Mouse (Mus musculus) spleen, postnatal 14 days (tissue): ENCODE measurements around the gene Pbx3.

Experiments
- DNase-seq, 2 experiments: peaks; one replicate each; pipeline ENCODE4 v3.0.0; 2021 to 2022; ENCODE audit warnings: low spot score in 2 of 2

Gene Pbx3

DNA sequence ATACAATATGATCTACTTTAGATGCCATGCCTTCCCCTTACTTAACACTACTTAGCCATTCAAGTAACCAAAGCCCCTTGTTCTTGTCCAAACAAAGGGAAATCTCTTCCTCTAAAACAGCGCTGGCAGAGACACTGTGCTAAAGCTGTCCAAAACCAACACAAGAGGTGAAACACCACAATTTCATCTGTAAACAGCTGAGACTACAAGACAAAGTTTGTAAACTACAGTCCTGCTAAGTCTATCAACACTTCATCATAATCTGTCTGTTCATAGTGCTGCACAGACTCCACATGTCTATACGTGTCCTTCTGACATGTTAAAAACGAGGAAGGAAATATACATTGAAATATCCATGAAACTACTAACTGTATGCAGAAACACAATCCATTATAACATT lies 151.5 kb downstream of the Pbx3 start:
- DNase-seq: no peak

GRCm38 (mm10) chr2:34219150-34219549 lies 153.8 kb downstream of the Pbx3 start:
- no peak for DNase-seq

DNA sequence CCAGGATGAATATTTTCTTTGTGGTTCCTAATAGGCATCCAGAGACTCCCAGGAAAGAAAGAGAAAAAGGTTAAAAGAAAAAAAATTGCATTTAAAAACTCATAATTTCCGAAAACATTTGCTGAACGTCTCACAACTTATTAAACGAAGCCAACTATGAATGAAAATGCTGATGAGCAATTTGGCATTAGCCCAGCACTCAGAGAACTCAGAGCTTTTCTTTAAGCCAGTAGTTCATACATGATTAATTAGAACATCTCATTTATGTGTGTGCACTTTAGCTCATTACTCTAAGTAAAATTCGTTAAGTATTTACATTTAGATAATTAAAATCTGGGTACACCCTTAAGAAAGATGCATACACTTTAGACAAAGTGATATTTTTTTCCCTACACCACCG lies 155.3 kb downstream of the Pbx3 start:
- no peak for DNase-seq

DNA sequence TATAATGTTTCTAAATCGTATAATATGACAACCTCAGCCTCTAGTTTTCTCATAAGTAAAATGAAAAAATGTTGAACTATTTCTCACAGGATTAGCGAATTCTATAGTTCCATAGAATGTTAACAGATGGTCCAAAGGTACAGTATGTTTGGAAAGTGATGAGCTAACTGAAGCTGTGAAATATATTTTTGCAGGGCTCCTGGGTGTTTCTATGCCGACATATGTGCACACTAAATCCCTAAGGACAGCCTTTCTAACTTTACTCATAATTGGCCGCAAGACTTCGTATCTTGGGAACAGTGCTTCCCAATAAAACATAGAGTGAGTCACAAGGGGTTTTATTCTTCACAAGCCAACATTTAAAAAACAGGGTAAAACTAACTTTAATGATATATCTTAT lies 157.4 kb downstream of the Pbx3 start:
- DNase-seq: no peak

DNA sequence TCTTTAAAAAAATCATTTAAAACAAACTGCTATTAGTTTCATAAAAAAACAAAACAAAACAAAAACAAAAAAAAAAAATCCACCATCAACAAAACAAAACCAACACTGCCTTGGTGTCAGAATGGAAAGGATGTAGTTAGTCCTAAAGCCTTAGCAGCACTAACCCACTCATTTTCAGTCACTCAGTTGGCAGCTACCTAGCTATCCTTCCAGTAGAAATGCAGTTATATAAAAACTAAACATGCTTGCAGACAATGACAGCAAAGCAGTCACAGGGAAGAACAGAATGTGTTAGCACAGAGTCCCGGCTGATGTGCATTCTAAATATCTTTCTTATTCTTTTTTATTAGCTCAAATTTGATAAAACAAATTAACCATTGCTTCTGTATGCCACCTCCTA lies 160.5 kb downstream of the Pbx3 start:
- no peak for DNase-seq

GRCm38 (mm10) chr2:34204797-34205196 lies 168.1 kb downstream of the Pbx3 start:
- DNase-seq: no peak

GRCm38 (mm10) chr2:34204325-34204724 lies 168.6 kb downstream of the Pbx3 start:
- DNase-seq: no peak

DNA sequence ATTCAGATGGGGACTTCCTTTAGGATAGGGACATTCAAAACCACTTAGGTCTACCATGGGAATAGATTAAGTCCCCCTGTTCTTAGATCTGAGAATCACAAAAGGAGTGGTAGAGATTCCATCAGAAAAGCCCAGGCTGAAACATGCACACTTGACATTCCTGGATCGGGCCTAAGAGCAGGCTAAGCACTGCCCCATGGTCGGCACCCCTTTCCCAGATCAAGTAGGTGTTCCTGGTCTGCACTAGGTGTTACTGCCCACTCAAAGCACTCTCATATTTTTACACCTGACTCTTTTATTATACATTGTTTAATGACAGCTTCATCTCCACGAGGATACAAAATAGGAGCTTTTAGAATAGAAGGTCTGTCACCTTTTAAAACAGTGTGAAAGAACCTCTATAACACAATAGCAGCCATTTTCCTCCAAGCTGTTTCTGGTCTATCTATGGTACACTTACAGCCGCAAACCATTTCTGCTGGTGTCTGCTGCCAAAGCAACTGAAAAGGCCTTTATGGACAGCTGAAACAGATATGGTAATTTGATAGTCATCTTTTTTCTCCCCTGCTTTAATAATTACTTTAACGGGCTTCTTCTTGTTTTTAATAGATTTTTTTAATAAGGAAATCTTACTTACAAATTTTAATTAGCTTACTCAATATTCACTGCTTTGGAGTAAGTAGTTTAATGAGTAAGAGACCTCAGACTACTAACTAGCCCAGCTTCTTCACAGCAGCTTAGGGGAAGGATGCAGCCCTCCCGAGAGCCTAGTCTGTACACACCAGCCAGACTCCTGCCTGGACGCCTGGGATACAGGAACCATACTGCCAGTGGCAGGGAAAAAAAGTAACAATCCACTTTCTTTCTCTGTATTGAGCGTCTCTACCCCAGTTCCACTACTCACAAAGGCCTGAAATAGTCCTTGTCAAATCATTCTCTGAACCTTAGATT lies 178.8 kb downstream of the Pbx3 start:
- DNase-seq: no peak

GRCm38 (mm10) chr2:34193276-34193675 lies 179.7 kb downstream of the Pbx3 start:
- no peak for DNase-seq

DNA sequence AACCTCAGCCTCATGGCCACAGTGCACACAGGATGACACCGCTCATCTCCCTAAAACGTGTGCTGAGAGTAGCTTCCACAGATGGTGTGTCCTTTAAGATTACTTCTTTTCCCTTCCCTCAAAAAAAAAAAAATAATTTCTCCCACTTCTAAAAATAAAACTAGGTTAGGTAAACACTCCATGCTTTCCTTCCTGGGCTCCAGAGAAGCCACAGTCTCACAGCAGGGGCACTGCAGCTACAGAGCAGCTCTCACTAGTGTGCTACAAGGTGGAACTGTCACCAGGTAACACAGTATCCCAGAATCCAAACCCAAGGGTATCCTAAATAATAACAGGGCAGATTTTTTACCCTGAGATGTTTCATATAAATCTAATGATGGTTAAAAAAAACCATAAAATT lies 185.6 kb downstream of the Pbx3 start:
- no peak for DNase-seq

- DNase-seq: no peak
Observed at GRCm38 (mm10) chr2:34181600-34181999, 191.3 kb downstream of the Pbx3 start.

GRCm38 (mm10) chr2:34179299-34179698 lies 193.6 kb downstream of the Pbx3 start:
- no peak for DNase-seq

- no peak for DNase-seq
Observed at GRCm38 (mm10) chr2:34178653-34179052, 194.3 kb downstream of the Pbx3 start.

GRCm38 (mm10) chr2:34170424-34170823 lies 202.5 kb downstream of the Pbx3 start:
- no peak for DNase-seq

- no peak for DNase-seq
Observed at GRCm38 (mm10) chr2:34169626-34170025, 203.3 kb downstream of the Pbx3 start.

DNA sequence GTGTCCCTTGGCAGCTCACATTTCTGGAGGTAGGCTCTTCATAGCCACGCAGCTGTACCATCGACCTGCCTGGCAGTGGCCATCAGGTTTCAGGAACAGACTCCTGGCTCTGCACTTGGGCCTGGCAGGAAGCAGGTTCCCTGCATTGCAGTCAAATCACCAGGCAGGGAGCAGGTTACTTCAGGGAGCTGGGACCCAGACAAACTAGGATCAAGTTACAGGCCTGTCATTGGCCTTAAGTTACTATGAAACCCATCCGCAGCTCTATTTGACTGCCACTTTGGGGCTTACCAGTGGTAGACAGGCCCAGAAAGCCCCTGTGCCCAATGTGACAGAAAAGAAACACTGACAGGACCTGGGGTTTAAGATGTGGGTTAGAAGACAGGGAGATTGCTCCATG lies 204.8 kb downstream of the Pbx3 start:
- no peak for DNase-seq

GRCm38 (mm10) chr2:34162484-34162883 lies 210.5 kb downstream of the Pbx3 start:
- no peak for DNase-seq

GRCm38 (mm10) chr2:34157746-34158145 lies 215.2 kb downstream of the Pbx3 start:
- no peak for DNase-seq

DNA sequence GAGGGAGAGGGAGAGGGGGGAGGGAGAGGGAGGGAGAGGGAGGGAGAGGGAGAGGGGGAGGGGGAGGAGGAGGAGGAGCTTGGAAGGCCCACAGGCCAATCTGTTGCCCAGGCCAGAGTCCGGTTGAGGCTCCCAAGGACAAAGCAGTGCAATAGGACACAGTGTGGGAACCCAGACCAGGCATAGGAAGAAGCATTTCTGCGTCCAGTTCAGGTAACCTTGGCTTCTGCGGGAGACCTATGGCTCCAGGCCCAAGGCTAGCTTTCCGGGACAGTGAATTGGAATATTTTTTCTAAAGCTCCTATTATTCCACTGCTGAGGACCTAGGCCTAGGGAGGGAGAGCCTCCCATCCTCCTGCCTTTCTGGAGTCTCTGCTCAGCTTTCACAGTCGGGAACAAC lies 218.1 kb downstream of the Pbx3 start:
- no peak for DNase-seq

GRCm38 (mm10) chr2:34153336-34153735 lies 219.6 kb downstream of the Pbx3 start:
- DNase-seq: no peak

DNA sequence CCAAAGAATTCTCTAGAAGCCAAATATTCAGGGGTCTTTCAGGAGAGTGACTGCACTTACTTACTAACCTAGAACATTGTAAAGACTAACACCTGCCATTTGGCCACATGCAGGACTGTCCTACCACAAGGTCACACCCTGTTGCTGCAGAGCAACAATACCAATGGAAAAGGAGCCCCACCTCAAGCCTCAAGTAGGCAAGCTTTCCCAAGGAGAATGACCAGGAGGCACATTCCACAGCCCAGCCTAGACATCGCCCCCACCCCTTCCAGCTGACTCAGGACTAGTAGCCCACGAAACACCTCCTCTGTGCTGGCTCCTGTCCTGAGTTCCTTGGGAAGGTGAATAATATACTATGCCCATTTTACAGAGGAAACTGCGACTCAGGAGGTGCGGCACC lies 222.4 kb downstream of the Pbx3 start:
- no peak for DNase-seq

GRCm38 (mm10) chr2:34148214-34148613 lies 224.7 kb downstream of the Pbx3 start:
- DNase-seq: no peak

DNA sequence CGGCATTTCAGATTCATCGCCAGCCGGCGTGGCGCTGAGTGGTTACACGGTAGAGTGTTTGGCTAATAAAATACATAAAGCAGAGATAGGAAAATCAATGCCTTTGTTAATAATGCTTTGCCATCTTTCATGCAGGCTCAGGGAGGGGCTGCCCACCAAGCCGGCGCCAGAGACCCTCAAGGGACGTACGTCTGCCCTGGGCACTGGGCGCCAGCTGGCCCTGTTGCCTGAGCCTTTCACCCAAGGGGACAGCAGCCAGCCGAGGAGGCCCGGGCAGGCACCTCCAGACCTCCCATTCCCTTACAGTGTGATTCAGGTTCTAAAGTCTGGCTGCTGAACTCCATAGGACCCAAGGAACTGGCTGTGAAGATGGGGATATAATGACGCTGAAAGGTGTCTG lies 225.5 kb downstream of the Pbx3 start:
- DNase-seq: no peak

DNA sequence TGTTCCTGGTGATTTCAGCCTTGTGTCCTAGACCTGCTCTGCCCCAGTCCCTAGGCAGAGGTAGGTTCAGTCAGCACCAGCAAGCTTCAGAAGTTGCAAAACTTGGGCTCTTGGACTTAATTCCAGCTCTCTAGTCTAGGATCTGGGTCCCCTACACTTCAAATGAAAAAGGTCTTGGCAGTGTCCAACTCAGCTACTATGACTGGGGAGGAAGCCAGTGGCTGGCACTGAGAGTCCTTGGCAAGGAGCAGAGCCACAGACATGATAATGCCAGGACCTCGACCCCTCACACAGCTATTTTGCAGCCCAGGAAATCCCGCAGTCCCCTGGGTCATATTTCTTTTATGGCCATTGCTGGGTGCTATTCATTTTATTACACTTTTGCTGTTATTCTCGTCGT lies 225.9 kb downstream of the Pbx3 start:
- no peak for DNase-seq
